Comparison of ENCODE assay signal across 15 mouse cellular contexts in the genomic region with DNA sequence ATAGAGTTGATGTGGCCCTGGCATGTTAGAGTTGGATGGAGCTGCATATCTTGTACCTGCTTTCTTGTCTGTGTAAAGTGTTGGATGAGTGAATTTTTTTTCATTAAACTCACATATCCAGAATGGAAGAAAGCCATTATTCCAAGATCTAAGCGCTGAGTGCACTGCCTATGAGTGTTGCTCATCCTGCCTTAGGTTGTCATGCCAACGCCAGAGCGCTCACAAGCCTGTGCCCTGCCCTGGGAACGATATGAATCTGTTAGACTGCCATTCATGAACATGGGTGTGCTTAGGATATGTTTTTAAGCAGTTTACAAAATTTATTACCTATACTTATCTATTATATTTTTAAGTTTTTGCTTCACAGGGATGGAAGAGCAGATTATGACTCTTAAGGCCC.
A peak's percentile ranks its signal among the peaks of the same experiment; 100 is the strongest.
DNase-seq lines count a peak whose midpoint lies in the region; ATAC-seq lines count a peak whose summit lies in the region.
"Had no signal": no experiment of that assay in that cellular context is flagged by ENCODE, and none has a peak within 500 bp of the region (broad histone marks: within the 10 kb centered on the region; RNA-seq: fewer than 3 reads in every experiment).

No protein-coding gene starts in this region.

- H3K27ac ChIP-seq in midbrain, embryonic 14.5 days (replicated peaks; ENCODE audit: low read depth, low read length) = 0 out of 2 replicates have a peak overlapping the region, but pooled peaks have one; percentile 41
- H3K27ac ChIP-seq in midbrain, embryonic 10.5 days (replicated peaks) = no peak overlapping the region
- H3K27ac ChIP-seq in hindbrain, embryonic 16.5 days (ENCODE audit: low read depth, low read length) = no peak overlapping the region
- H3K27ac ChIP-seq in midbrain, embryonic 16.5 days (ENCODE audit: low read length) = no peak overlapping the region; the same call in 1 of the 2 replicates
- H3K27ac ChIP-seq: embryonic facial prominence, embryonic 10.5 days; heart, embryonic 13.5 days; limb, embryonic 15.5 days had no signal

- WGBS in midbrain, embryonic 14.5 days = 62% methylated on average over 4 of the region's 4 CpGs
- WGBS in midbrain, embryonic 10.5 days = 82% methylated on average over 4 of the region's 4 CpGs
- 56% methylated on average over 4 of the region's 4 CpGs for WGBS in hindbrain, embryonic 16.5 days
- 51% methylated on average over 4 of the region's 4 CpGs for WGBS in midbrain, embryonic 16.5 days

- peak; percentile 7 to 23 for DNase-seq in frontal cortex, adult 2 months (ENCODE audit: extremely low spot score in 1 of 2, low spot score in 1 of 2)
- DNase-seq in frontal cortex, postnatal 25 days (ENCODE audit: low spot score in 2 of 2) = no peak
- DNase-seq in midbrain, embryonic 14.5 days = peak; percentile 59
- DNase-seq in midbrain, embryonic 10.5 days (ENCODE audit: low spot score) = no peak
- no peak for DNase-seq in thymus, postnatal 0 days (ENCODE audit: low spot score)
- DNase-seq in ovary, postnatal 10 days (ENCODE audit: low spot score) = no peak
- DNase-seq: gastrocnemius, postnatal 36 days; kidney, adult 8-10 months; lung, embryonic 14.5 days had no signal

- no peaks in the 10 kb centered on the region for H3K36me3 ChIP-seq in midbrain, embryonic 14.5 days (ENCODE audit: control insufficient read depth, insufficient read depth, low read length)
- no peaks in the 10 kb centered on the region for H3K36me3 ChIP-seq in midbrain, embryonic 10.5 days
- no peaks in the 10 kb centered on the region for H3K36me3 ChIP-seq in hindbrain, embryonic 16.5 days (ENCODE audit: control insufficient read depth, insufficient read depth, low read length)
- H3K36me3 ChIP-seq in midbrain, embryonic 16.5 days (ENCODE audit: control insufficient read depth, insufficient read depth, low read length) = no peaks in the 10 kb centered on the region
- H3K36me3 ChIP-seq: embryonic facial prominence, embryonic 10.5 days; heart, embryonic 13.5 days; limb, embryonic 15.5 days had no signal

- H3K27me3 ChIP-seq in midbrain, embryonic 14.5 days (ENCODE audit: control insufficient read depth, insufficient read depth, low read length) = no peaks in the 10 kb centered on the region
- no peaks in the 10 kb centered on the region for H3K27me3 ChIP-seq in midbrain, embryonic 10.5 days (ENCODE audit: low read depth, poor library complexity, severe bottlenecking)
- no peaks in the 10 kb centered on the region for H3K27me3 ChIP-seq in hindbrain, embryonic 16.5 days (replicated peaks; ENCODE audit: control insufficient read depth, insufficient read depth, low read length)
- H3K27me3 ChIP-seq in midbrain, embryonic 16.5 days (ENCODE audit: control insufficient read depth, insufficient read depth, low read depth, low read length) = no peaks in the 10 kb centered on the region
- H3K27me3 ChIP-seq: heart, embryonic 13.5 days; limb, embryonic 15.5 days had no signal

- ATAC-seq in midbrain, embryonic 14.5 days (ENCODE audit: low FRiP score, low TSS enrichment) = peak; percentile 66; the same call in 1 of the 2 replicates
- peak; percentile 70; the same call in 1 of the 2 replicates for ATAC-seq in hindbrain, embryonic 16.5 days
- peak; percentile 96 for ATAC-seq in midbrain, embryonic 16.5 days

- no peak overlapping the region for H3K9ac ChIP-seq in midbrain, embryonic 14.5 days (replicated peaks; ENCODE audit: low read length)
- H3K9ac ChIP-seq in hindbrain, embryonic 16.5 days (ENCODE audit: low read depth, low read length) = no peak overlapping the region
- H3K9ac ChIP-seq in midbrain, embryonic 16.5 days (ENCODE audit: low read depth, low read length) = no peak overlapping the region
- H3K9ac ChIP-seq: heart, embryonic 13.5 days; limb, embryonic 15.5 days; lung, embryonic 14.5 days had no signal

- no peak overlapping the region for H3K4me3 ChIP-seq in midbrain, embryonic 14.5 days (replicated peaks; ENCODE audit: low read depth, low read length)
- H3K4me3 ChIP-seq in midbrain, embryonic 10.5 days = no peak overlapping the region
- H3K4me3 ChIP-seq in hindbrain, embryonic 16.5 days (ENCODE audit: low read length) = no peak overlapping the region
- no peak overlapping the region for H3K4me3 ChIP-seq in midbrain, embryonic 16.5 days (ENCODE audit: low read depth, low read length)
- H3K4me3 ChIP-seq: embryonic facial prominence, embryonic 10.5 days; heart, embryonic 13.5 days; limb, embryonic 15.5 days; myocyte had no signal

- no peak overlapping the region for H3K4me2 ChIP-seq in midbrain, embryonic 14.5 days (ENCODE audit: low read length)
- H3K4me2 ChIP-seq in hindbrain, embryonic 16.5 days (ENCODE audit: low read length) = no peak overlapping the region
- H3K4me2 ChIP-seq in midbrain, embryonic 16.5 days (ENCODE audit: low read length) = no peak overlapping the region
- H3K4me2 ChIP-seq: heart, embryonic 13.5 days; limb, embryonic 15.5 days; lung, embryonic 14.5 days had no signal

- H3K4me1 ChIP-seq in midbrain, embryonic 14.5 days (ENCODE audit: control insufficient read depth, insufficient read depth, low read length) = no peaks in the 10 kb centered on the region
- no peaks in the 10 kb centered on the region for H3K4me1 ChIP-seq in midbrain, embryonic 10.5 days
- no peaks in the 10 kb centered on the region for H3K4me1 ChIP-seq in hindbrain, embryonic 16.5 days (ENCODE audit: control insufficient read depth, insufficient read depth, low read depth, low read length)
- H3K4me1 ChIP-seq in midbrain, embryonic 16.5 days (ENCODE audit: control insufficient read depth, insufficient read depth, low read length) = no peaks in the 10 kb centered on the region; the same call in 1 of the 2 replicates
- H3K4me1 ChIP-seq: embryonic facial prominence, embryonic 10.5 days; heart, embryonic 13.5 days; limb, embryonic 15.5 days had no signal

- H3K9me3 ChIP-seq in midbrain, embryonic 14.5 days (ENCODE audit: control insufficient read depth, low read length) = no peaks in the 10 kb centered on the region
- H3K9me3 ChIP-seq in midbrain, embryonic 10.5 days (replicated peaks) = no peaks in the 10 kb centered on the region
- no peaks in the 10 kb centered on the region for H3K9me3 ChIP-seq in hindbrain, embryonic 16.5 days (ENCODE audit: control insufficient read depth, low read length)
- H3K9me3 ChIP-seq in midbrain, embryonic 16.5 days (replicated peaks; ENCODE audit: control insufficient read depth, low read length, poor library complexity, severe bottlenecking) = no peaks in the 10 kb centered on the region
- H3K9me3 ChIP-seq: embryonic facial prominence, embryonic 10.5 days; heart, embryonic 13.5 days; limb, embryonic 15.5 days had no signal

Comparison
In these comparisons a context has a peak if more than half of its experiments do, and no peak if none do; other contexts are left out.
1. DNase-seq: peak in frontal cortex, adult 2 months (2 of 2) and midbrain, embryonic 14.5 days (single experiment); none in frontal cortex, postnatal 25 days (0 of 2), midbrain, embryonic 10.5 days (single experiment), thymus, postnatal 0 days (single experiment) and ovary, postnatal 10 days (single experiment).
2. Peak in every context shown above with its lines, with median percentiles within 50 percentile points of each other: ATAC-seq.